Mouse (Mus musculus): ENCODE results near the gene Gng8. TPM values are rescaled to one million over a fixed set of nuclear protein-coding genes. Genes with fewer than 3 reads are reported as not detected.

The Gng8 gene
- total RNA-seq, 1 experiment from 2014 or later: not detected

DNA sequence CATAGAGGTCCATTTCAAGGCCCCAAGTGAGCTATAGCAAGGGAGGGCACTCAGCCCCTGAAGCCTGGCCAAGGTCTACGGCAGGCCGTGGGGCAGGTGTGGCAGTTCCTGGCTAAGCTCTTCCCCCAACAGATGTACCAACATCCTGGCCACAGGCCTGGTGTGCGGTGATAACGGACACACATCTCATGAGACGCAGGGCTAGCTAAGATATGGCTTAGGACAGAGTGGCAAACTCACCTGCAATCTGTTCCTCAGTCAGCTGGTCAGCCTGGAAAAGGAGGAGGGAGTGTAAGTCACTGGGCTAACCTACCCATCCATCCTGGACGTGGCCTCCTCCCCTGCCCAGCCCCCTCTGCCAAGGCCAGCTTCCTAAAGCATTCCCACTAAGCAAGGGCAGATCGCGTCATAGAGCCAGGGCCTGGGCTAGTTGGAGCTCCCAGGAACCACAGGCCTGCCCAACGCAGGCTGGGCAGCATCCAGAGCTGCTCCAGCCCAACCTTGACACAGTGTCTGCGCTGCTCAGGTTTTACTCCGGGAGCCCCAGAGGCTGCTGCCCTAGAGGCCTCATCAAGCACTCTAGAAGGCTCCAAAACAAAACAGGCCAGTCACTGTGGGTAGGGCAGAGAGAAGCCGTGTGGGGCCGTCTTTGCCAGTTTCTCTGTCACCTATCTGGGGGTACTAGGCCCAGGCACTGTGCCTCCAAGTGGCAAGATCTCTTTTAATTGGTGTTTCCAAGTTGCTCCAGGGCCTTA, 28.0 kb downstream of the Gng8 start:
- no peak for ATAC-seq (ENCODE audit: extremely low read depth, insufficient number of reproducible peaks, low FRiP score, poor library complexity, severe bottlenecking)

- ATAC-seq (ENCODE audit: extremely low read depth, insufficient number of reproducible peaks, low FRiP score, poor library complexity, severe bottlenecking): no peak
These were observed 28.6 kb downstream of the Gng8 start for GRCm38 (mm10) chr7:16920150-16920579.

GRCm38 (mm10) chr7:16920818-16921791, 29.5 kb downstream of the Gng8 start:
- no peak for ATAC-seq (ENCODE audit: extremely low read depth, insufficient number of reproducible peaks, low FRiP score, poor library complexity, severe bottlenecking)

DNA sequence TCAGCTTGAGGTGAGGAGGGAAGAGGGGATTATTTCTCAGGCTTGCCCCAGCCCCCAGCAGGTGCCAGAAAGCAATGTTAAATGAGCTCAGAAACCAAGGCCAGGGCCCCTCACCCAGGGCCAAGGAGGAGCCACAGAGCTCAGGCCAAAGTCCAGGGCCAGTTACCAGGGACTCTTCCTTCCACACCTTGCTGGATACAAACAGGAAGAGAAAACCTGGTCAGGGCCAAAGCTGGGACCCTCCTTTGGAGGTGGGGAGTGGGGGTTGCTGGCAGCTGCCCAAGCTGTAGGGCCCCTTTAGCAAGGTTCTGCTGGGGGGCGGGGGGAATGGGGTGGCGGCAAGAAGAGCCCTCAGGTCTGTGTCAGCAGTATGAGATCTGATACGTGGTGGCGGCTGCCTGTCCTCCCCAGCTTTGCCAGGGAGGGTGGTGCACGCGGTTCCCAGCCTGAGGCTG, 30.3 kb downstream of the Gng8 start:
- no peak for ATAC-seq (ENCODE audit: extremely low read depth, insufficient number of reproducible peaks, low FRiP score, poor library complexity, severe bottlenecking)

DNA sequence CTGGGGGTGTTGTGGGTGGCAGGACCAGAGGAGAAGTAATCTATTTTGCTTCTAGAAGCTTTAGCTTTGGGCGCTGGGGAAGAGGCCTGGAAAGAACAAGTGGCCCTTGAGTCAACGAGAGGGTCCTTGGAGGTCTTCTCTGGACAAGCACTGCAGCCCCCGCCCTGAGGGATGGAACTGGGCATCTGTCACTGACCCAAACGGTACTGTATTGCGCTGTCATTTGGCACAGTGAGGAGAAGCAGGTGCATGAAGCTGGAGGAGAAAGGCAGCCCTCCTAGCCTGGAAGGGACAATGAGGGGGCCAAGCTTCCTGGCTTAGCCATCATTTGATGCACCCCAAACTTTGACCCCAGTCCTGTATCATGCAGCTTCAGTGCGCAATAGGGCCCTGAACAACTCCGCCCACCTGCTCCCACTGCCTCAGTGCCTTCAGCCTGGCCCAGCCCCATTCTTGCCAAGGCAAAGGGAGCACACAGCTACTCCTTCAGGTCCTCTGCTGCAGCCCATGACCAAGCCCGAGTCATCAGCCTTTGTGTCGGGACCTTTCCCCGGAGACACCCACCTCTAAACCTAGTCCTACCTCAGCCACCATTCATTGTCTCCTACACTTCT, 30.9 kb downstream of the Gng8 start:
- no peak for ATAC-seq (ENCODE audit: extremely low read depth, insufficient number of reproducible peaks, low FRiP score, poor library complexity, severe bottlenecking)

GRCm38 (mm10) chr7:16923283-16924036, 31.9 kb downstream of the Gng8 start:
- ATAC-seq (ENCODE audit: extremely low read depth, insufficient number of reproducible peaks, low FRiP score, poor library complexity, severe bottlenecking): no peak

DNA sequence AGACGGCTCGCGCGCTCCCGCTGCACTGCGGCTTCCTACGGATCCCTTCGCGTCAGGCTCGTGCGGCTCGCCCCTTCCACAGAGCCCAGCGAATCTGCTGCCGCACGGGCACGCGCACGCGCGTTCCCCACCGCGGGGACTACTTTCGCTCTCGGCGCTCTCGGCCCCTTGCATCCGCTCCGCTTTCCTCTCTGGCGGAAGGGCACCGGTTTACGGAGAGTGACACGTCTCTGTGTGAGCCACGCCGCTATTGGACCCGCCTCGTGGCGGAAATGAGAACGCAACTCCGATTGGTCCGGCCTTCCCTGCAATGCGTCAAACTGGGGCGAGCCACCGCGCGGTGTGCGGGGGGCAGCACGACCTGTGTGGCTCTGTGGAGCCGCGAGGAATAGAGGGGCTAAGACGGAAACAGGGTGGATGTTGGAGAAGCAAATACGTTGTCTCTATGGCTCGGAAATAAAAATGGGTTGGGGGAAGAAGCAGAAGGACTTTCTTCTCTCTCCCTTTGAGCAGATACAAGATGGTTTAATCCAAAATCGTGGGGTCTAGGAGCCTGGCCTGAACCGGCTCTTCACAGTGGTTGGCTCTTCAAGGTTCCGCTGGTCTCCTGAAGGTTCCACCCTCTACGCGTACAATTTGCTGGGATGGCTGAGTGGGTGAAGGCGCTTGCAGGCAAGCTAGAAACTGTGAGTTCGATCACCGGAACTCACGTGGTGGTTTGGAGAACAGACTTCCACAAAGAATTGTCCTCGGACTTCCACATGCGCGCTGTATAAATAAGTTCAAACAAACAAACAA, 32.6 kb downstream of the Gng8 start, which contains the start of gene Calm3:
Gene Calm3, minus strand, starts transcription at position 78 of the 798 bp plus-strand sequence.
- ATAC-seq (ENCODE audit: extremely low read depth, insufficient number of reproducible peaks, low FRiP score, poor library complexity, severe bottlenecking): peak; percentile 90

GRCm38 (mm10) chr7:16928341-16928740, 36.8 kb downstream of the Gng8 start:
- ATAC-seq (ENCODE audit: extremely low read depth, insufficient number of reproducible peaks, low FRiP score, poor library complexity, severe bottlenecking): no peak

- peak; percentile 75 for ATAC-seq (ENCODE audit: extremely low read depth, insufficient number of reproducible peaks, low FRiP score, poor library complexity, severe bottlenecking)
These were observed 39.3 kb downstream of the Gng8 start for GRCm38 (mm10) chr7:16930850-16931249.

DNA sequence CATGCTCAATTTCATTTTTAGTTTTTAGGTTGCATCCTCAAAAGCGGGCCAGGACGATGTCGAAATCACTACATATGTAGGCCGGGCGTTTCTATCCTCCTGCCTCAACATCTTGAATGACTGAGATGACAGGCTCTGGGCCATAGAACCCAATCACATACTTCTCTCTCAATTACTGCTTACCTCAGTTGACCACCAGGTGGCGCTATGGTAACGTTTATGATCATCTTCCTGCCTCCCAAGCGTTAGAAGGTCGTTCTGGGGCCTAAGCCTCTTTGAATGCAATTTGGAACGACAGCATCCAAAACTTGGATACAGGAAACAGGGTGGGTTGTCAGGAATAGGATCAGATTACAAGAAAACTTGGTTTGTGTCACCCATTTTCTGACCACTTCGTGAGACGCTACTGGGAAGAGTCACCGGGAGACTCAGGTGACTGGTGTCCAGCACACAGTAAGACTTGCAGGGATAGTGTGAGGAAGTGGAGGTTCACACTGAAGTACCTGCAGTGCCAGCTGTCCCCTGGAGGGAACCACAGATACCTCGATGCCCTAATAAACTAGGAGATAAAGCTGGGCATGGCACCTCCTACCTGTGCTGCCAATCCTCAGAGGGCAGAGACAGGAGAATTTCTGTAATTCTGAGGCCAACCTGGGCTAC, 40.5 kb downstream of the Gng8 start:
- ATAC-seq (ENCODE audit: extremely low read depth, insufficient number of reproducible peaks, low FRiP score, poor library complexity, severe bottlenecking): peak; percentile 85

DNA sequence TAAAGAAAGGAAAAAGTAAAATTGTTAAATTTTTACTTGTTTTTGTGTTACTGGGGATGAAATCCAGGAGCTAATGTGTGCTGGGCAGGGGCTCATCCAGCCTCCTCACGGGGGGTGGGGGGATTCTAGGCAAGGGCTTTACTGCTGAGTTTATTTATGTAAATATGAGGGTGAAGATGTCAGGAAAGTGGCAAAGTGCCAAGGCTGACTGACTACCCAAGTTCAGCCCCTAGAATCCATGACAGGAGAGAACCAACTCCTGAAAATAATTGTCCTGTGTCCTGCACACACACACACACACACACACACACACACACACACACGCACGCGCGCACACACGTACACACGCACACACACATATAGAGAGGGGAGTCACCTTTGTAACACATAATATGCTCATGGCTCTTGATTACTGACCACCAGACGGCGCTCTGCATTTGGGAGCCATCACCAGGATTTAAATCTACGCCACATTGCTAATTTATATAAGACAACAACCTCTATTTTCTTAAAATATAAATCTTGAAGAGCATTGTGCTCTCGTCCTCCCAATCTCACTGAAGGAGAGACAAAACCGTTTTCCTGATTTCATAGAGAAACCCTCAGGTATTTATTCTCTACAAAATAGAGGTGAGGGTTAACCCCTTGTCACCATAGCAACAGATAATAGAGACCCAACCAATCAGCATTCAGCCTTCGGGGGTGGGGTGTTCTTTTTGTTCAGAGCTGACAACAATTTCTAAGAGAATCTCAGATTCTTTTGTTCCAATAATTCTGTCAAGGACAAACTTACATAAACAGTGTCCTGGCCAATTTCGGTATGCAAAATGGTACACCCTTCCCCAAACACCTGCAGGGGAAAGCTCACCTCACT, 41.4 kb downstream of the Gng8 start:
- ATAC-seq (ENCODE audit: extremely low read depth, insufficient number of reproducible peaks, low FRiP score, poor library complexity, severe bottlenecking): no peak

DNA sequence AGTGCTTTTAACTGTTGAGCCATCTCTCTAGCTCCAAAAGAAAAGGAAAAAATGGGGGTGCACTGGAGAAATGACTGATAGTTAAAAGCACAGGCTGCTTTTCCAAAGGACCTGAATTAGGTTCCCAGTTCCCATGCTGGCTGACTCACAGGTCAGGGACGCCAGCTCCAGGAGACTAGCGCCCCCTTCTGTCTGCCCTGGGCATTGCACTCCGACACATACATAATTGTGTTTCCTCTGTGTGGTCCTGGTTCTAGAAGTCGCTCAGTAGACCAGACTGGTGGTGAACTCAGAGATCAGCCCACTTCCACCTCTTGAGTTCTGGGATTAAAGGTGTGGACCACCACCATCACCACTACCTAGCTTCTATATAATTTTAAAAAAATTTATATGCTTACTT, 45.7 kb downstream of the Gng8 start:
- no peak for ATAC-seq (ENCODE audit: extremely low read depth, insufficient number of reproducible peaks, low FRiP score, poor library complexity, severe bottlenecking)

GRCm38 (mm10) chr7:16938117-16938791, 46.7 kb downstream of the Gng8 start:
- no peak for ATAC-seq (ENCODE audit: extremely low read depth, insufficient number of reproducible peaks, low FRiP score, poor library complexity, severe bottlenecking)

DNA sequence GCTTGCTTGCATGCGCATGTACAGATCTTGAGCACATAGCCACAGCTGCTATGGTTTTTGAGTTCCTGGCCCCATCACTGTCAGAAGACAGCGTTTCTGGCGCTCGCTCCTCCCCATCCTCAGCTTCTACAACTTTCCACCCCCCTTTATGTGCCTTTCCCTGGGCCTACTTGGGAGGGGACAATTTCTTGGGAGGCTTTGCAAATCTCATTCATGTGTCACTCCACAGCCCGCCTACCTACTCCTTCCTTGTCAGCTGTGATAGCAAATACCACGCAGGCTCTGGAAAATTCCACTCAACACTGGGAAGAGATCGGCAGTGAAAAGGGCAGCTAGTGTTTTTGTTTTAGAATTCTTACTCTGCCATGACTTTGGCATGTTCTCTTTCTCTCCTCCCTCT, 48.7 kb downstream of the Gng8 start:
- ATAC-seq (ENCODE audit: extremely low read depth, insufficient number of reproducible peaks, low FRiP score, poor library complexity, severe bottlenecking): no peak

DNA sequence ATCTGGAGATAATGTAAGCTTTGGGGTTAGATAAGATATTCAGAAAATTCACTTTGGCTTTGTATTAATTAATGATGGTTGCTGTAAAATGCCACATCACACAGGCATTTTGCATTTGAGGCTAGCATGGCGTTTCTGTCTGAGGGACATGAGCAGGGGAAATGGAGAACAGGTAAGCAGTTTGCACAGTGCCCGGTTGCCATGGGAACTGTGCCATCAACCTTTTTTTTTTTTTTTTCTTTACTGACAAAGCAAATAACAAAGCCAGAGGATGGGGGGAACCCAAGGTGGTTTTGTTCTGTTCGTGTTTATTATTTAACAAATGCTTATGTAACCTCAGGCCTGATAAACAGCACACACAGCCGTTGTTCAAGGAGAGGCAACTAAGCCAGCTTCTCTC, 51.3 kb downstream of the Gng8 start:
- no peak for ATAC-seq (ENCODE audit: extremely low read depth, insufficient number of reproducible peaks, low FRiP score, poor library complexity, severe bottlenecking)

All from neutrophil, adult 5-6 weeks (primary cell).